Mouse (Mus musculus) limb, embryonic 11.5 days (tissue): ENCODE results near the gene Hspa14. TPM values are rescaled to one million over a fixed set of nuclear protein-coding genes. Genes with fewer than 3 reads are reported as not detected.

Experiments used
- ATAC-seq: fragments of 200-750 bp; cut with Nextera tagmentation; 2 replicates; pipeline ENCODE4 v1.8.0; 2017; ENCODE audit warnings: low read depth; ENCODE audit not compliant: insufficient number of reproducible peaks, low FRiP score, low TSS enrichment
- DNase-seq: peaks from one replicate; pipeline ENCODE4 v3.0.0-alpha.2; 2015; ENCODE audit warnings: low spot score
- H3K27ac ChIP-seq: fragments of 300-500 bp; sonication (generic); replicated peaks from 2 replicates; pipeline ENCODE4 v1.5.1; 2014; ENCODE audit warnings: low read depth, mild to moderate bottlenecking, low read length
- H3K27me3 ChIP-seq: fragments of 300-500 bp; sonication (generic); 2 replicates; pipeline ENCODE4 v1.6.1; 2014; ENCODE audit warnings: mild to moderate bottlenecking, low read length, mixed read lengths; ENCODE audit not compliant: control insufficient read depth, insufficient read depth
- H3K36me3 ChIP-seq: fragments of 300-500 bp; sonication (generic); 2 replicates; pipeline ENCODE4 v1.6.1; 2014; ENCODE audit warnings: mild to moderate bottlenecking, low read length, moderate library complexity, mixed read lengths; ENCODE audit not compliant: control insufficient read depth, insufficient read depth
- H3K4me1 ChIP-seq: fragments of 300-500 bp; sonication (generic); 2 replicates; pipeline ENCODE4 v1.6.1; 2014; ENCODE audit warnings: low read length, mixed read lengths; ENCODE audit not compliant: control insufficient read depth, insufficient read depth
- H3K4me2 ChIP-seq: fragments of 300-500 bp; sonication (generic); 2 replicates; pipeline ENCODE4 v1.6.1; 2014; ENCODE audit warnings: low read depth, mild to moderate bottlenecking, moderate library complexity; ENCODE audit not compliant: severe bottlenecking
- H3K4me3 ChIP-seq: fragments of 300-500 bp; sonication (generic); 2 replicates; pipeline ENCODE4 v1.5.1; 2014; ENCODE audit warnings: low read depth, low read length
- H3K9ac ChIP-seq: fragments of 300-500 bp; sonication (generic); 2 replicates; pipeline ENCODE4 v1.6.1; 2014; ENCODE audit warnings: mild to moderate bottlenecking, low read length
- H3K9me3 ChIP-seq: fragments of 300-500 bp; sonication (generic); 2 replicates; pipeline ENCODE4 v1.6.1; 2016; ENCODE audit warnings: low read length; ENCODE audit not compliant: control insufficient read depth
- WGBS: fragments of 180-500 bp; shearing (Covaris S2); extraction: QIAGEN DNeasy Blood & Tissue Kit; methylation state at CpG from one replicate; pipeline ENCODE4 v1.1.7; 2014; 5-methylcytosine and 5-hydroxymethylcytosine counted together
- polyA plus RNA-seq: library from polyadenylated mRNA; unstranded; fragments of >200 nt; fragmentation: Nextera tagmentation; extraction: Ambion mirVana; gene quantifications from 2 replicates; pipeline ENCODE4 v1.2.1, GENCODE M21; 2014

Gene Hspa14
- 120 and 122 TPM in 2 replicates for polyA plus RNA-seq

GRCm38 (mm10) chr2:3512552-3513454 is at the start of gene Hspa14, which contains the start of the genes Gm45902 and Cdnf:
Gene Hspa14 (minus strand): TSS chr2:3512814.
Gene Gm45902 (minus strand): TSS chr2:3512790.
Gene Cdnf (plus strand): TSS chr2:3513030.
- peak; percentile 94 for DNase-seq
- 0 out of 2 replicates have a peak, but pooled peaks cover 6% of the 10 kb centered on the region for H3K4me1 ChIP-seq
- 0 out of 2 replicates have a peak within 1 kb of the TSS, but pooled peaks have one; percentile 56 for H3K27ac ChIP-seq
- H3K36me3 ChIP-seq: peaks cover 9% of the 10 kb centered on the region
- H3K4me2 ChIP-seq: peak within 1 kb of the TSS; percentile 69
- no peaks in the 10 kb centered on the region for H3K9me3 ChIP-seq
- peak; percentile 100 for ATAC-seq
- H3K27me3 ChIP-seq: no peaks in the 10 kb centered on the region
- under 1% methylated on average over 60 of the region's 60 CpGs for WGBS
- H3K4me3 ChIP-seq: peak within 1 kb of the TSS; percentile 91
- H3K9ac ChIP-seq: peak within 1 kb of the TSS; percentile 89

DNA sequence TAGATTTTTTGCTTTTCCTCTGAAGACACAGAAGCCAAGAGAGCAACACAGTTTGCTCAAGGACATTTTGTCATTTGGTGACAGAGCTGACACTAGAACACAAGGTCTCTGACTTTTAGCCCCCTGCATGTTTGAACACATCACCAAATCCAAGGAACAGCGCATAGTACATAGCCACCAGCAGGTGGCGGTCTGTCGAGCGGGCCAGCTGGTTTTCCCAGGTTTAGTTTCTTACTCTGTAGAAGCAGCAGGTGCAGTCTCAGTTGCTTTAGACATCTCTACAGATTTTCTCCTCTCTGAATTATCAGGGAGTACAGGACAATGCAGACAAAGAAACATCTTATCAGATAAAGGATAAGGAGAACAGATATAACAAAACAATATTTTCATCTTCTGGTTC is 34.0 kb upstream of the Hspa14 start:
- H3K4me3 ChIP-seq: no peak overlapping the region
- H3K4me1 ChIP-seq: no peaks in the 10 kb centered on the region
- no peak overlapping the region for H3K9ac ChIP-seq
- no peak for ATAC-seq
- 2% methylated on average over 4 of the region's 4 CpGs for WGBS
- no peak overlapping the region for H3K4me2 ChIP-seq
- peak; percentile 63 for DNase-seq
- H3K9me3 ChIP-seq: peaks cover 2% of the 10 kb centered on the region; the same call in 1 of the 2 replicates
- H3K27me3 ChIP-seq: no peaks in the 10 kb centered on the region
- no peak overlapping the region for H3K27ac ChIP-seq
- no peaks in the 10 kb centered on the region for H3K36me3 ChIP-seq

DNA sequence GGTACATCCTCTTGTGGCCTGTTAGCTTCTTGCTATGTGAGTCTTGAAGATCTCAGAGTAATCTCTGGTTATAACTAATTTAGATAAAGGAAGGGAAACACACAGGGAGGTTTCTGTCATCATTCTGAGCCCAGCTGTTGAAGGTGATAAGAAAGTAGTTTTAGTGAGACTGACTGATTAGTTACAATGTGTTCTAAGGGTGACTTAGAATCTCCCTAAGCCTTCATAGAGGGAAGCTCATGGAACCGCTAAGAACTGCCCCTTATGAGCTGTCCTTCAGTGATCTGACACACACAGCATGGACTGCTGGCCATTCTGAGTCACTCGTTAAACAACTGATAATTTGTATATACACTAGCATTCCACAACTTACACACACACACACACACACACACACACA is 33.4 kb upstream of the Hspa14 start:
- Histone ChIP-seq H3K9ac (no peak overlapping the region), H3K4me1 (no peaks in the 10 kb centered on the region), H3K27me3 (no peaks in the 10 kb centered on the region), H3K4me2 (no peak overlapping the region), H3K36me3 (no peaks in the 10 kb centered on the region), H3K9me3 (peaks cover 2% of the 10 kb centered on the region; the same call in 1 of the 2 replicates), H3K4me3 (no peak overlapping the region), H3K27ac (no peak overlapping the region)
- DNase-seq (no peak), ATAC-seq (no peak)
- WGBS: 66% methylated on average over 2 of the region's 2 CpGs

- Histone ChIP-seq H3K9me3 (peaks cover 2% of the 10 kb centered on the region; the same call in 1 of the 2 replicates), H3K4me3 (no peak overlapping the region), H3K27me3 (no peaks in the 10 kb centered on the region), H3K4me2 (no peak overlapping the region), H3K36me3 (no peaks in the 10 kb centered on the region), H3K4me1 (no peaks in the 10 kb centered on the region), H3K27ac (no peak overlapping the region), H3K9ac (no peak overlapping the region)
- ATAC-seq (no peak), DNase-seq (no peak)
- WGBS: 73% methylated on average over 9 of the region's 9 CpGs
Observed at GRCm38 (mm10) chr2:3541307-3542079, 28.9 kb upstream of the Hspa14 start.

- WGBS: 84% methylated on average over 6 of the region's 6 CpGs
- ATAC-seq: no peak
- Histone ChIP-seq H3K9ac (no peak overlapping the region), H3K4me2 (no peak overlapping the region), H3K4me1 (no peaks in the 10 kb centered on the region), H3K27me3 (no peaks in the 10 kb centered on the region), H3K9me3 (no peaks in the 10 kb centered on the region), H3K27ac (no peak overlapping the region), H3K4me3 (no peak overlapping the region), H3K36me3 (no peaks in the 10 kb centered on the region)
- no peak for DNase-seq
Observed at GRCm38 (mm10) chr2:3526288-3526687, 13.7 kb upstream of the Hspa14 start.

GRCm38 (mm10) chr2:3522558-3522957 is 9.9 kb upstream of the Hspa14 start:
- WGBS: 84% methylated on average over 4 of the region's 4 CpGs
- no peak overlapping the region for H3K27ac ChIP-seq

DNA sequence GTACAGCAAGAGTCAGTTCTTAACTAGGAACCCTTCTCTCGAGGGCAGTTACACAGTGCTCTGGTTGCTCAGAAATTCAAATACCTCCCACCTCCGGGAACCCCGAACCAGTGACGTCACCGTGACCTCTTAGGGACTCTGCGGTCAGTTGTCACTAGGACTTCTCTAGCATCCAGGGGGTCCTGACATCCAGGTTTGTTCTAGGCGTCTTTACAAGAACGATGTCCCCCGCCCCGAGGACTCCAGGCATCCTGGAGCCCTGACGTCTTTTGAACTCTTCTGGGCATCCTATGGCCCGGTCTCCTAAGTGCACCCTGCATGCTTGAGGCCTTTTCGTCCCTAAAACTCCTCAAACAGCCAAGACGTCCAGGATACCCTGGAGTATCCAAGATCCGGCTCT is 538 bp downstream of the Hspa14 start:
- Histone ChIP-seq H3K9me3 (no peaks in the 10 kb centered on the region), H3K4me1 (0 out of 2 replicates have a peak, but pooled peaks cover 6% of the 10 kb centered on the region), H3K36me3 (peaks cover 12% of the 10 kb centered on the region), H3K27ac (no peak overlapping the region), H3K4me2 (peak overlapping the region; percentile 69), H3K9ac (peak overlapping the region; percentile 89), H3K4me3 (peak overlapping the region; percentile 91), H3K27me3 (no peaks in the 10 kb centered on the region)
- WGBS: under 1% methylated on average over 15 of the region's 15 CpGs
- peak; percentile 68 for DNase-seq
- ATAC-seq: no peak

More at GRCm38 (mm10) chr2:3522558-3522957, 9.9 kb upstream of the Hspa14 start:
- no peak overlapping the region for H3K4me2 ChIP-seq
- ATAC-seq (no peak), DNase-seq (no peak)
- H3K36me3 ChIP-seq: no peaks in the 10 kb centered on the region
- H3K27me3 ChIP-seq: no peaks in the 10 kb centered on the region
- no peaks in the 10 kb centered on the region for H3K9me3 ChIP-seq
- H3K4me1 ChIP-seq: no peaks in the 10 kb centered on the region
- H3K9ac ChIP-seq: no peak overlapping the region
- H3K4me3 ChIP-seq: no peak overlapping the region

GRCm38 (mm10) chr2:3500886-3501285 is 11.7 kb downstream of the Hspa14 start:
- H3K4me3 ChIP-seq: no peak overlapping the region
- H3K9ac ChIP-seq: no peak overlapping the region
- H3K4me1 ChIP-seq: no peaks in the 10 kb centered on the region
- ATAC-seq: no peak
- peaks cover 15% of the 10 kb centered on the region for H3K36me3 ChIP-seq
- H3K27ac ChIP-seq: no peak overlapping the region
- no peaks in the 10 kb centered on the region for H3K27me3 ChIP-seq
- no peaks in the 10 kb centered on the region for H3K9me3 ChIP-seq
- 96% methylated on average over 5 of the region's 5 CpGs for WGBS
- H3K4me2 ChIP-seq: no peak overlapping the region
- no peak for DNase-seq
